Mouse (Mus musculus): ENCODE data around the gene Kcnh1.

GRCm38 (mm10) chr1:192312446-192312845 lies 121.9 kb downstream of the Kcnh1 start:
- TF ChIP-seq POLR2A (IDR thresholded peaks at IDR 0.05; ENCODE audit: extremely low read depth, insufficient read depth, low read length) (no peak), CTCF (IDR thresholded peaks at IDR 0.05; ENCODE audit: extremely low read depth, insufficient read depth, low read length) (no peak)
